Mouse (Mus musculus): ENCODE results near the gene Rlbp1. TPM values are rescaled to one million over a fixed set of nuclear protein-coding genes. Genes with fewer than 3 reads are reported as not detected.
A peak's percentile ranks its signal among the peaks of the same experiment; 100 is the strongest.

Rlbp1 gene
- polyA plus RNA-seq, 1 experiment from 2014 or later, result 23.4 TPM

- Histone ChIP-seq H3K9me3 (ENCODE audit: control insufficient read depth, low read length) (no peaks in the 10 kb centered on the region), H3K4me1 (ENCODE audit: control insufficient read depth, insufficient read depth, low read length) (peaks cover 4% of the 10 kb centered on the region; the same call in 1 of the 2 replicates), H3K9ac (replicated peaks; ENCODE audit: low read depth, low read length) (no peak overlapping the region), H3K27me3 (ENCODE audit: control insufficient read depth, insufficient read depth, low read length) (no peaks in the 10 kb centered on the region), H3K36me3 (ENCODE audit: control insufficient read depth, insufficient read depth, low read length) (no peaks in the 10 kb centered on the region), H3K4me3 (ENCODE audit: low read depth, low read length) (no peak overlapping the region), H3K27ac (ENCODE audit: low read depth, low read length) (no peak overlapping the region), H3K4me2 (ENCODE audit: low read depth, low read length) (no peak overlapping the region)
- 53% methylated on average over 7 of the region's 7 CpGs for WGBS
- peak; percentile 35; the same call in 1 of the 2 replicates for ATAC-seq (ENCODE audit: low read depth)
Measured at GRCm38 (mm10) chr7:79388671-79389206, 1.9 kb upstream of the Rlbp1 start.

GRCm38 (mm10) chr7:79387991-79388390 is 1.1 kb upstream of the Rlbp1 start:
- Histone ChIP-seq H3K4me1 (ENCODE audit: control insufficient read depth, insufficient read depth, low read length) (peaks cover 4% of the 10 kb centered on the region; the same call in 1 of the 2 replicates), H3K36me3 (ENCODE audit: control insufficient read depth, insufficient read depth, low read length) (no peaks in the 10 kb centered on the region), H3K27ac (ENCODE audit: low read depth, low read length) (no peak overlapping the region), H3K9ac (replicated peaks; ENCODE audit: low read depth, low read length) (no peak overlapping the region), H3K4me3 (ENCODE audit: low read depth, low read length) (no peak overlapping the region), H3K27me3 (ENCODE audit: control insufficient read depth, insufficient read depth, low read length) (no peaks in the 10 kb centered on the region), H3K4me2 (ENCODE audit: low read depth, low read length) (no peak overlapping the region), H3K9me3 (ENCODE audit: control insufficient read depth, low read length) (no peaks in the 10 kb centered on the region)
- WGBS, result 52% methylated on average over 7 of the region's 7 CpGs
- no peak for ATAC-seq (ENCODE audit: low read depth)

- Histone ChIP-seq H3K9ac (replicated peaks; ENCODE audit: low read depth, low read length) (no peak overlapping the region), H3K27ac (ENCODE audit: low read depth, low read length) (peak overlapping the region; percentile 62), H3K4me1 (ENCODE audit: control insufficient read depth, insufficient read depth, low read length) (no peaks in the 10 kb centered on the region), H3K4me2 (ENCODE audit: low read depth, low read length) (no peak overlapping the region), H3K36me3 (ENCODE audit: control insufficient read depth, insufficient read depth, low read length) (no peaks in the 10 kb centered on the region), H3K4me3 (ENCODE audit: low read depth, low read length) (no peak overlapping the region), H3K9me3 (ENCODE audit: control insufficient read depth, low read length) (no peaks in the 10 kb centered on the region), H3K27me3 (ENCODE audit: control insufficient read depth, insufficient read depth, low read length) (no peaks in the 10 kb centered on the region)
- no peak for ATAC-seq (ENCODE audit: low read depth)
- WGBS, result 69% methylated on average over 8 of the region's 8 CpGs
Measured at GRCm38 (mm10) chr7:79387140-79387539, 292 bp upstream of the Rlbp1 start.

- H3K4me3 ChIP-seq (ENCODE audit: low read depth, low read length), result no peak overlapping the region
- H3K36me3 ChIP-seq (ENCODE audit: control insufficient read depth, insufficient read depth, low read length), result no peaks in the 10 kb centered on the region
- H3K4me1 ChIP-seq (ENCODE audit: control insufficient read depth, insufficient read depth, low read length), result no peaks in the 10 kb centered on the region
- WGBS, result 88% methylated on average over 10 of the region's 10 CpGs
- no peak overlapping the region for H3K9ac ChIP-seq (replicated peaks; ENCODE audit: low read depth, low read length)
- H3K4me2 ChIP-seq (ENCODE audit: low read depth, low read length), result no peak overlapping the region
- no peaks in the 10 kb centered on the region for H3K9me3 ChIP-seq (ENCODE audit: control insufficient read depth, low read length)
- H3K27me3 ChIP-seq (ENCODE audit: control insufficient read depth, insufficient read depth, low read length), result no peaks in the 10 kb centered on the region
- ATAC-seq (ENCODE audit: low read depth), result no peak
- no peak overlapping the region for H3K27ac ChIP-seq (ENCODE audit: low read depth, low read length)
Measured at GRCm38 (mm10) chr7:79376516-79377275, 10.2 kb downstream of the Rlbp1 start.

GRCm38 (mm10) chr7:79375594-79375993 is 11.3 kb downstream of the Rlbp1 start:
- no peak for ATAC-seq (ENCODE audit: low read depth)
- no peaks in the 10 kb centered on the region for H3K27me3 ChIP-seq (ENCODE audit: control insufficient read depth, insufficient read depth, low read length)
- no peak overlapping the region for H3K4me3 ChIP-seq (ENCODE audit: low read depth, low read length)
- H3K36me3 ChIP-seq (ENCODE audit: control insufficient read depth, insufficient read depth, low read length), result no peaks in the 10 kb centered on the region
- no peaks in the 10 kb centered on the region for H3K4me1 ChIP-seq (ENCODE audit: control insufficient read depth, insufficient read depth, low read length)
- H3K9ac ChIP-seq (replicated peaks; ENCODE audit: low read depth, low read length), result no peak overlapping the region
- 77% methylated on average over 5 of the region's 5 CpGs for WGBS
- no peak overlapping the region for H3K27ac ChIP-seq (ENCODE audit: low read depth, low read length)
- H3K4me2 ChIP-seq (ENCODE audit: low read depth, low read length), result no peak overlapping the region
- H3K9me3 ChIP-seq (ENCODE audit: control insufficient read depth, low read length), result no peaks in the 10 kb centered on the region

- no peaks in the 10 kb centered on the region for H3K36me3 ChIP-seq (ENCODE audit: control insufficient read depth, insufficient read depth, low read length)
- no peak overlapping the region for H3K9ac ChIP-seq (replicated peaks; ENCODE audit: low read depth, low read length)
- no peak overlapping the region for H3K4me3 ChIP-seq (ENCODE audit: low read depth, low read length)
- no peak overlapping the region for H3K27ac ChIP-seq (ENCODE audit: low read depth, low read length)
- no peaks in the 10 kb centered on the region for H3K9me3 ChIP-seq (ENCODE audit: control insufficient read depth, low read length)
- ATAC-seq (ENCODE audit: low read depth), result no peak
- H3K27me3 ChIP-seq (ENCODE audit: control insufficient read depth, insufficient read depth, low read length), result no peaks in the 10 kb centered on the region
- H3K4me2 ChIP-seq (ENCODE audit: low read depth, low read length), result no peak overlapping the region
- H3K4me1 ChIP-seq (ENCODE audit: control insufficient read depth, insufficient read depth, low read length), result no peaks in the 10 kb centered on the region
Measured at GRCm38 (mm10) chr7:79374017-79374416, 12.8 kb downstream of the Rlbp1 start.

- H3K27ac ChIP-seq (ENCODE audit: low read depth, low read length), result no peak overlapping the region
- H3K9me3 ChIP-seq (ENCODE audit: control insufficient read depth, low read length), result no peaks in the 10 kb centered on the region
- H3K4me1 ChIP-seq (ENCODE audit: control insufficient read depth, insufficient read depth, low read length), result no peaks in the 10 kb centered on the region
- H3K36me3 ChIP-seq (ENCODE audit: control insufficient read depth, insufficient read depth, low read length), result no peaks in the 10 kb centered on the region
- 35% methylated on average over 10 of the region's 10 CpGs for WGBS
- no peak overlapping the region for H3K4me2 ChIP-seq (ENCODE audit: low read depth, low read length)
- H3K9ac ChIP-seq (replicated peaks; ENCODE audit: low read depth, low read length), result no peak overlapping the region
- H3K27me3 ChIP-seq (ENCODE audit: control insufficient read depth, insufficient read depth, low read length), result no peaks in the 10 kb centered on the region
- ATAC-seq (ENCODE audit: low read depth), result peak; percentile 88
- H3K4me3 ChIP-seq (ENCODE audit: low read depth, low read length), result no peak overlapping the region
Measured at GRCm38 (mm10) chr7:79371321-79371879, 15.4 kb downstream of the Rlbp1 start.

- H3K9me3 ChIP-seq (ENCODE audit: control insufficient read depth, low read length), result no peaks in the 10 kb centered on the region
- WGBS, result 37% methylated on average over 4 of the region's 4 CpGs
Measured at GRCm38 (mm10) chr7:79369416-79369815, 17.4 kb downstream of the Rlbp1 start.

GRCm38 (mm10) chr7:79368664-79369063 is 18.2 kb downstream of the Rlbp1 start:
- no peak for ATAC-seq (ENCODE audit: low read depth)
- no peak overlapping the region for H3K9ac ChIP-seq (replicated peaks; ENCODE audit: low read depth, low read length)
- H3K9me3 ChIP-seq (ENCODE audit: control insufficient read depth, low read length), result no peaks in the 10 kb centered on the region
- no peaks in the 10 kb centered on the region for H3K36me3 ChIP-seq (ENCODE audit: control insufficient read depth, insufficient read depth, low read length)
- no peak overlapping the region for H3K4me3 ChIP-seq (ENCODE audit: low read depth, low read length)
- no peak overlapping the region for H3K27ac ChIP-seq (ENCODE audit: low read depth, low read length)
- no peaks in the 10 kb centered on the region for H3K4me1 ChIP-seq (ENCODE audit: control insufficient read depth, insufficient read depth, low read length)
- no peak overlapping the region for H3K4me2 ChIP-seq (ENCODE audit: low read depth, low read length)
- H3K27me3 ChIP-seq (ENCODE audit: control insufficient read depth, insufficient read depth, low read length), result no peaks in the 10 kb centered on the region
- 86% methylated on average over 5 of the region's 5 CpGs for WGBS

More at GRCm38 (mm10) chr7:79369416-79369815, 17.4 kb downstream of the Rlbp1 start:
- H3K4me1 ChIP-seq (ENCODE audit: control insufficient read depth, insufficient read depth, low read length), result no peaks in the 10 kb centered on the region
- H3K4me2 ChIP-seq (ENCODE audit: low read depth, low read length), result no peak overlapping the region
- H3K27ac ChIP-seq (ENCODE audit: low read depth, low read length), result no peak overlapping the region
- H3K27me3 ChIP-seq (ENCODE audit: control insufficient read depth, insufficient read depth, low read length), result no peaks in the 10 kb centered on the region
- no peaks in the 10 kb centered on the region for H3K36me3 ChIP-seq (ENCODE audit: control insufficient read depth, insufficient read depth, low read length)
- no peak overlapping the region for H3K9ac ChIP-seq (replicated peaks; ENCODE audit: low read depth, low read length)
- no peak overlapping the region for H3K4me3 ChIP-seq (ENCODE audit: low read depth, low read length)
- no peak for ATAC-seq (ENCODE audit: low read depth)

All from neural tube, embryonic 14.5 days (tissue).